Mouse (Mus musculus) kidney, adult 2 months (tissue): ENCODE measurements at regions not wholly inside any gene's neighbourhood (a gene's known extent, or its start where the extent isn't known, plus 50 kb on each side); places are given as distances from the start of the nearest gene placed in this dataset.

Experiments used
- CTCF ChIP-seq: fragments of 200-500 bp; conservative IDR thresholded peaks from 2 replicates; pipeline ENCODE4 v1.5.1; 2011; ENCODE audit warnings: low read depth, mild to moderate bottlenecking, control low read depth, low read length, moderate library complexity, mixed read lengths; ENCODE audit not compliant: insufficient read depth, insufficient read length
- POLR2A ChIP-seq: fragments of 200-500 bp; IDR thresholded peaks from one replicate; pipeline ENCODE4 v1.6.1; 2011; ENCODE audit warnings: low read depth, low read length, control low read depth

DNA sequence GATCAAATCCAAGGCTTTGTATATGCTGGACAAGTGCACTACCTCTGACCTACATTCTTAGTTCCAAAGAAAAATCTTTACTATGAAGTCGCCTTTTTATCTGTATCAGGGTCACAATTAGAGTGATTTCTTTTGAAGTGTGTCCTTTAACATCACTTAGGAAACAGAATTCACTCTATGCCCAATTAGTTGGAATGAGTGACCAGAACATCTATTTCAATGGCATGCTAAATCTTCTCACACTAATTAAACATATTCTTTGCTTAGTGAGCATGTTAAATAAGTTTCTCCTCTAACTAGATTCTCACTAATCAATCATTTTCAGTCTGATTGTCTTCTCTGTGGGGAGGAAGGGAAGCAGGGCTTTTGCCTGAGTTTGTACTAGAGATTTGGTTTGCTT is 84.9 kb downstream of the Arl6ip6 start:
- TF ChIP-seq CTCF (no peak), POLR2A (no peak)
